7 mouse cellular contexts compared by ENCODE assay signal in the genomic region with DNA sequence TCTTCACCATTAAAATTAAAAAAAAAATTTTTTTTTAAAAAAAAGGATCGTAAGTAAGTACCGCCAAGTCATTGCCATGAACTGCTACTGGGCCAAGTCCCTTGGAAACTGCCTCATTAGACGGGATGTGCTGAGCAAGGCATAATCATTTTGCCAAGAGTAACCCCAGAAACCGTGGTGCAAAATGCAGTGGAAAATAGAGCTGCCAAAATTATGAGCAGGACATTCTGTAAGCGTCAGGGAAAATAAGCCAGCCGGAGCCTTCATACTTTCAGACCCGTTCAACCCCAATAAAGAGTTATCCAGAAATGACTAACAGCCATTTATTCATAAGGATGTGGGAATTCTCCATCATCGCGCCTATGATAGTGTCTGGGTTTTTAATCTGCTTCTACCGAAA.
DNase-seq lines count a peak whose midpoint lies in the region; ATAC-seq and TF ChIP-seq lines count a peak whose summit lies in the region.

No protein-coding gene starts in this region.

- H3K4me2 ChIP-seq in heart, embryonic 14.5 days (ENCODE audit: low read length), result peak overlapping the region; percentile 77
- peak overlapping the region; percentile 80 for H3K4me2 ChIP-seq in limb, embryonic 11.5 days (ENCODE audit: low read depth, severe bottlenecking)
- peak overlapping the region; percentile 62 for H3K4me2 ChIP-seq in neural tube, embryonic 14.5 days (ENCODE audit: low read depth, low read length)

- 20% methylated on average over 10 of the region's 10 CpGs for WGBS in heart, embryonic 14.5 days
- WGBS in limb, embryonic 11.5 days, result 27% methylated on average over 10 of the region's 10 CpGs
- WGBS in neural tube, embryonic 14.5 days, result 6% methylated on average over 10 of the region's 10 CpGs

- DNase-seq in 416B (ENCODE audit: low read depth), result peak; percentile 38
- no peak for DNase-seq in limb, embryonic 11.5 days (ENCODE audit: low spot score)
- DNase-seq in urinary bladder, adult 18-20 months (ENCODE audit: low spot score in 2 of 2), result no peak
- no peak for DNase-seq in thymus, postnatal 25 days

- H3K27ac ChIP-seq in heart, embryonic 14.5 days (replicated peaks in 1 of 2; ENCODE audit: control insufficient read depth in 1 of 2, insufficient read depth in 1 of 2, low read depth in 2 of 2, low read length in 2 of 2), result peak overlapping the region; percentile 90 to 92
- H3K27ac ChIP-seq in limb, embryonic 11.5 days (replicated peaks; ENCODE audit: low read depth, low read length), result peak overlapping the region; percentile 24; the same call in 1 of the 2 replicates
- H3K27ac ChIP-seq in neural tube, embryonic 14.5 days (ENCODE audit: low read depth, low read length), result peak overlapping the region; percentile 85

- H3K27me3 ChIP-seq in E14TG2a.4 (ENCODE audit: insufficient read depth, low read length), result peaks cover 61% of the 10 kb centered on the region
- no peaks in the 10 kb centered on the region for H3K27me3 ChIP-seq in heart, embryonic 14.5 days (ENCODE audit: control insufficient read depth, insufficient read depth, low read length)
- H3K27me3 ChIP-seq in limb, embryonic 11.5 days (ENCODE audit: control insufficient read depth, insufficient read depth, low read length), result no peaks in the 10 kb centered on the region
- H3K27me3 ChIP-seq in neural tube, embryonic 14.5 days (ENCODE audit: control insufficient read depth, insufficient read depth, low read length), result no peaks in the 10 kb centered on the region

- TF ChIP-seq CTCF in E14TG2a.4 (conservative IDR thresholded peaks at IDR 0.05; ENCODE audit: low read length), result no peak

- no peaks in the 10 kb centered on the region for H3K9me3 ChIP-seq in E14TG2a.4 (ENCODE audit: low read length)
- H3K9me3 ChIP-seq in heart, embryonic 14.5 days (ENCODE audit: control insufficient read depth, low read length), result no peaks in the 10 kb centered on the region
- H3K9me3 ChIP-seq in limb, embryonic 11.5 days (ENCODE audit: control insufficient read depth, low read length), result no peaks in the 10 kb centered on the region
- no peaks in the 10 kb centered on the region for H3K9me3 ChIP-seq in neural tube, embryonic 14.5 days (ENCODE audit: control insufficient read depth, low read length)

- H3K4me1 ChIP-seq in E14TG2a.4 (replicated peaks; ENCODE audit: low read depth, low read length), result peaks cover 18% of the 10 kb centered on the region
- H3K4me1 ChIP-seq in heart, embryonic 14.5 days (ENCODE audit: control insufficient read depth in 2 of 2, insufficient read depth in 2 of 2, low read length in 2 of 2), result peaks cover 7 to 40% of the 10 kb centered on the region in 2 experiments
- no peaks in the 10 kb centered on the region for H3K4me1 ChIP-seq in limb, embryonic 11.5 days (ENCODE audit: control insufficient read depth, insufficient read depth, low read length)
- peaks cover 19% of the 10 kb centered on the region for H3K4me1 ChIP-seq in neural tube, embryonic 14.5 days (ENCODE audit: control insufficient read depth, insufficient read depth, low read length)

- H3K36me3 ChIP-seq in E14TG2a.4 (ENCODE audit: insufficient read depth, low read length), result no peaks in the 10 kb centered on the region
- H3K36me3 ChIP-seq in heart, embryonic 14.5 days (ENCODE audit: control insufficient read depth, insufficient read depth, low read length), result no peaks in the 10 kb centered on the region
- no peaks in the 10 kb centered on the region for H3K36me3 ChIP-seq in limb, embryonic 11.5 days (ENCODE audit: control insufficient read depth, insufficient read depth, low read length)
- H3K36me3 ChIP-seq in neural tube, embryonic 14.5 days (ENCODE audit: control insufficient read depth, insufficient read depth, low read length), result no peaks in the 10 kb centered on the region

- peak overlapping the region; percentile 82 for H3K9ac ChIP-seq in heart, embryonic 14.5 days (ENCODE audit: low read length)
- H3K9ac ChIP-seq in limb, embryonic 11.5 days (ENCODE audit: low read length), result no peak overlapping the region; the same call in 1 of the 2 replicates
- peak overlapping the region; percentile 56 for H3K9ac ChIP-seq in neural tube, embryonic 14.5 days (replicated peaks; ENCODE audit: low read depth, low read length)

- no peak for ATAC-seq in heart, embryonic 14.5 days (ENCODE audit: insufficient number of reproducible peaks, insufficient read depth, low FRiP score, low read depth)
- no peak for ATAC-seq in limb, embryonic 11.5 days (ENCODE audit: insufficient number of reproducible peaks, low FRiP score, low TSS enrichment, low read depth)
- no peak for ATAC-seq in neural tube, embryonic 14.5 days (ENCODE audit: low read depth)

- H3K4me3 ChIP-seq in E14TG2a.4 (replicated peaks; ENCODE audit: low read length), result peak overlapping the region; percentile 80
- H3K4me3 ChIP-seq in heart, embryonic 14.5 days (ENCODE audit: control insufficient read depth in 1 of 2, insufficient read depth in 1 of 2, low read depth in 1 of 2, low read length in 2 of 2), result peak overlapping the region; percentile 63 to 69
- peak overlapping the region; percentile 42 for H3K4me3 ChIP-seq in limb, embryonic 11.5 days (ENCODE audit: low read depth, low read length)
- H3K4me3 ChIP-seq in neural tube, embryonic 14.5 days (ENCODE audit: low read depth, low read length), result peak overlapping the region; percentile 53

Comparison
In these comparisons a context has a peak if more than half of its experiments do, and no peak if none do; other contexts are left out.
1. H3K27ac ChIP-seq: peak in every context shown above with its lines; median percentile 91 in heart, embryonic 14.5 days; 85 in neural tube, embryonic 14.5 days; 24 in limb, embryonic 11.5 days.